Mouse (Mus musculus) thymus, postnatal 10 days (tissue): ENCODE data around the gene Atoh8.

Source experiments
- DNase-seq, 2 experiments: peaks; one replicate each; pipeline ENCODE4 v3.0.0; 2021; ENCODE audit warnings: low spot score in 2 of 2

Atoh8 gene

DNA sequence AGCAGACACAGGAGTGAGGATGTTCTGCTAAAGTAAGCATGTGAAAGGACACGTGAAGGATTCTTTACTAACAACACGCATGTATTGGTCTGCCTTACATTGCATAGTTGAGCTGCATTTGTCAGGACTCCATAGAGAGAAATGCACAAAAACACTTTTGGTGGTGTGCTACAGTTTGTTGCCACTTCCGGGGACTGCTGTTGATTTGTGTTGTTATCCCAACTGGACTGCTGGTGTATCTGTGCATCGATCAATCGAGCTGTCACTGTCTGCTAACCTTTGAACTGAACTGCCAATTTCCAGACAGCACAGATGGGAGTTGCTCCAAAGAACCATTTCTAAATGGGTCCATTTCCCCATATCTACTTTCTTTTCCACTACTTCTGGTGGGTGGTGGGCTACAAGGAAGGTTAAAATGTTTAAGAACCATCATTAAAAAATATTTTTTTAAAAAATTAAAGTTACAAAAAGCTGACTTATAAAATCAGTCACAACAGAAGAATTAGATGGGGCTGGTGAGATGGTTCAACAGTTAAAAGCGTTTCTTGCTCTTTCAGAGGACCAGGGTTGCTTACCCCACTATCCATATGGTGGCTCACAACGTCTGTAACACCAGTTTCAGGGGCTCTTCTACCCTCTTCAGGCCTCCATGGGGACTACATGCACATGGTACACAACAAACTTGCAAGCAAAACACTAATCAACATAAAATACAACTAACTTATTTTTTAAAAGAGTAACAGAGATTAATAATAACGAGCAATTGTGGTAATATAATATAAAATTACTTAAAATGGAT is 76.2 kb downstream of the Atoh8 start:
- no peak for DNase-seq
